Mouse (Mus musculus) myocyte (in vitro differentiated cells): ENCODE data around the gene Ankib1. TPM values are rescaled to one million over a fixed set of nuclear protein-coding genes. Genes with fewer than 3 reads are reported as not detected.
"Not testable (repeated sequence)": the region's sequence is repeated elsewhere in the genome, so short reads cannot be mapped to it uniquely, and the experiment has no call there.

ENCODE experiments used
- H3K27me3 ChIP-seq: one replicate; pipeline ENCODE4 v1.6.1; 2011; ENCODE audit not compliant: control insufficient read depth, insufficient read depth, insufficient read length
- H3K36me3 ChIP-seq: one replicate; pipeline ENCODE4 v1.6.1; 2011; ENCODE audit not compliant: control insufficient read depth, insufficient read depth
- H3K4me2 ChIP-seq: one replicate; pipeline ENCODE4 v1.6.1; 2011; ENCODE audit warnings: low read depth, control low read depth
- H3K4me3 ChIP-seq: one replicate; pipeline ENCODE4 v1.5.1; 2011; ENCODE audit warnings: mild to moderate bottlenecking, control low read depth, moderate library complexity
- H3K79me2 ChIP-seq: one replicate; pipeline ENCODE4 v1.6.1; 2011; ENCODE audit not compliant: control insufficient read depth, insufficient read depth
- H3ac ChIP-seq: one replicate; pipeline ENCODE4 v1.6.1; 2011; ENCODE audit not compliant: control insufficient read depth, insufficient read length
- CEBPB ChIP-seq: IDR thresholded peaks from 2 replicates; pipeline ENCODE4 v1.6.1; 2011; ENCODE audit warnings: mild to moderate bottlenecking, moderate library complexity; ENCODE audit not compliant: poor library complexity, insufficient read depth, severe bottlenecking
- E2F4 ChIP-seq: IDR thresholded peaks from one replicate; pipeline ENCODE4 v1.6.1; 2011; ENCODE audit warnings: mild to moderate bottlenecking, control low read depth, moderate library complexity; ENCODE audit not compliant: insufficient read depth
- MAX ChIP-seq: IDR thresholded peaks from one replicate; pipeline ENCODE4 v1.6.1; 2011; ENCODE audit warnings: low read depth, mild to moderate bottlenecking, control low read depth
- MYOD1 ChIP-seq, 3 experiments: IDR thresholded peaks; one replicate each; pipeline ENCODE4 v1.6.1; 2011; ENCODE audit warnings: control low read depth in 2 of 3, low read depth in 2 of 3, mild to moderate bottlenecking in 2 of 3, moderate library complexity in 1 of 3; ENCODE audit not compliant: insufficient read length in 2 of 3, control insufficient read depth in 1 of 3
- MYOG ChIP-seq, 3 experiments: IDR thresholded peaks; one replicate each; pipeline ENCODE4 v1.6.1; 2011; ENCODE audit warnings: control low read depth in 2 of 3, low read depth in 2 of 3, mild to moderate bottlenecking in 2 of 3; ENCODE audit not compliant: insufficient read length in 2 of 3, control insufficient read depth in 1 of 3, insufficient read depth in 1 of 3
- POLR2A ChIP-seq: IDR thresholded peaks from one replicate; pipeline ENCODE4 v1.6.1; 2011; ENCODE audit warnings: low read depth, mild to moderate bottlenecking, control low read depth, moderate library complexity; ENCODE audit not compliant: insufficient read length
- POLR2AphosphoS2 ChIP-seq: IDR thresholded peaks from one replicate; pipeline ENCODE4 v1.6.1; 2011; ENCODE audit warnings: low read depth, control low read depth; ENCODE audit not compliant: insufficient read length
- REST ChIP-seq: IDR thresholded peaks from one replicate; pipeline ENCODE4 v1.6.1; 2011; ENCODE audit warnings: mild to moderate bottlenecking, control low read depth, moderate library complexity; ENCODE audit not compliant: insufficient read depth, insufficient read length
- SRF ChIP-seq: IDR thresholded peaks from one replicate; pipeline ENCODE4 v1.6.1; 2011; ENCODE audit warnings: low read depth; ENCODE audit not compliant: control insufficient read depth, insufficient read length
- TCF12 ChIP-seq: IDR thresholded peaks from one replicate; pipeline ENCODE4 v1.6.1; 2011; ENCODE audit warnings: mild to moderate bottlenecking, control low read depth; ENCODE audit not compliant: poor library complexity, insufficient read depth, severe bottlenecking
- TCF3 ChIP-seq: IDR thresholded peaks from one replicate; pipeline ENCODE4 v1.6.1; 2011; ENCODE audit warnings: low read depth, control low read depth; ENCODE audit not compliant: insufficient read length
- USF1 ChIP-seq: IDR thresholded peaks from one replicate; pipeline ENCODE4 v1.6.1; 2011; ENCODE audit warnings: low read depth, mild to moderate bottlenecking, control low read depth, moderate library complexity
- polyA plus RNA-seq: library from polyadenylated mRNA; unstranded; fragments of >200 nt; fragmentation: generic; extraction: Trizol; gene quantifications from one replicate; pipeline ENCODE4 v1.2.1, GENCODE M21; 2012; ENCODE audit warnings: missing spikeins

Ankib1 gene
- polyA plus RNA-seq, 1 experiment, result 8.5 TPM

- Histone ChIP-seq H3K4me2 (no peak overlapping the region), H3K79me2 (peaks cover 62% of the 10 kb centered on the region), H3ac (no peak overlapping the region), H3K27me3 (no peaks in the 10 kb centered on the region), H3K4me3 (no peak overlapping the region), H3K36me3 (no peaks in the 10 kb centered on the region)
- no peak for TF ChIP-seq TCF12
- TF ChIP-seq TCF3, result no peak
- TF ChIP-seq REST, result no peak
- no peak for TF ChIP-seq E2F4
- TF ChIP-seq POLR2AphosphoS2, result no peak
- no peak for TF ChIP-seq MYOD1 (IDR thresholded peaks at IDR 0.05; ENCODE audit: control insufficient read depth in 1 of 3, insufficient read length in 2 of 3, low read depth in 2 of 3)
- no peak for TF ChIP-seq MYOG (IDR thresholded peaks at IDR 0.05; ENCODE audit: control insufficient read depth in 1 of 3, insufficient read depth in 1 of 3, insufficient read length in 2 of 3, low read depth in 2 of 3)
- TF ChIP-seq POLR2A, result no peak
- no peak for TF ChIP-seq MAX
- no peak for TF ChIP-seq USF1
- TF ChIP-seq CEBPB, result no peak
- TF ChIP-seq SRF, result no peak
These were observed 20.1 kb downstream of the Ankib1 start for GRCm38 (mm10) chr5:3782670-3783069.

- Histone ChIP-seq H3K79me2 (no peaks in the 10 kb centered on the region), H3K4me3 (no peak overlapping the region), H3ac (no peak overlapping the region), H3K36me3 (peaks cover 11% of the 10 kb centered on the region), H3K27me3 (no peaks in the 10 kb centered on the region), H3K4me2 (no peak overlapping the region)
- TF ChIP-seq SRF (no peak), TCF12 (no peak), MYOD1 (IDR thresholded peaks at IDR 0.05; ENCODE audit: control insufficient read depth in 1 of 3, insufficient read length in 2 of 3, low read depth in 2 of 3) (no peak), CEBPB (no peak), USF1 (no peak), E2F4 (no peak), REST (no peak), POLR2A (no peak)
These were observed 30.7 kb downstream of the Ankib1 start for GRCm38 (mm10) chr5:3772017-3772416.

GRCm38 (mm10) chr5:3771512-3771911 is 31.2 kb downstream of the Ankib1 start:
- Histone ChIP-seq H3ac (no peak overlapping the region), H3K79me2 (no peaks in the 10 kb centered on the region), H3K4me2 (no peak overlapping the region), H3K36me3 (peaks cover 11% of the 10 kb centered on the region), H3K27me3 (no peaks in the 10 kb centered on the region), H3K4me3 (no peak overlapping the region)
- TF ChIP-seq TCF12 (no peak), MAX (no peak), TCF3 (no peak), E2F4 (no peak), CEBPB (no peak), POLR2AphosphoS2 (no peak), MYOD1 (IDR thresholded peaks at IDR 0.05; ENCODE audit: control insufficient read depth in 1 of 3, insufficient read length in 2 of 3, low read depth in 2 of 3) (no peak), MYOG (IDR thresholded peaks at IDR 0.05; ENCODE audit: control insufficient read depth in 1 of 3, insufficient read depth in 1 of 3, insufficient read length in 2 of 3, low read depth in 2 of 3) (no peak), POLR2A (no peak), SRF (no peak), USF1 (no peak), REST (no peak)

GRCm38 (mm10) chr5:3750536-3750935 is 52.2 kb downstream of the Ankib1 start:
- H3K27me3 ChIP-seq, H3K4me3 ChIP-seq, H3K79me2 ChIP-seq, H3ac ChIP-seq, H3K36me3 ChIP-seq, H3K4me2 ChIP-seq: not testable (repeated sequence)

GRCm38 (mm10) chr5:3732846-3733245 is 69.9 kb downstream of the Ankib1 start:
- not testable (repeated sequence) for H3K4me3 ChIP-seq

GRCm38 (mm10) chr5:3728820-3729219 is 73.9 kb downstream of the Ankib1 start:
- Histone ChIP-seq H3ac (no peak overlapping the region), H3K36me3 (peaks cover 27% of the 10 kb centered on the region), H3K4me2 (no peak overlapping the region), H3K27me3 (no peaks in the 10 kb centered on the region), H3K4me3 (no peak overlapping the region), H3K79me2 (no peaks in the 10 kb centered on the region)
- TF ChIP-seq USF1 (no peak), TCF12 (no peak), MYOG (IDR thresholded peaks at IDR 0.05; ENCODE audit: control insufficient read depth in 1 of 3, insufficient read depth in 1 of 3, insufficient read length in 2 of 3, low read depth in 2 of 3) (no peak), MAX (no peak), MYOD1 (IDR thresholded peaks at IDR 0.05; ENCODE audit: control insufficient read depth in 1 of 3, insufficient read length in 2 of 3, low read depth in 2 of 3) (no peak), POLR2A (no peak), E2F4 (no peak), POLR2AphosphoS2 (no peak), SRF (no peak), TCF3 (no peak), CEBPB (no peak), REST (no peak)

More at GRCm38 (mm10) chr5:3732846-3733245, 69.9 kb downstream of the Ankib1 start:
- not testable (repeated sequence) for H3K36me3 ChIP-seq, H3ac ChIP-seq, H3K4me2 ChIP-seq, H3K79me2 ChIP-seq, H3K27me3 ChIP-seq
